Mouse (Mus musculus): ENCODE results near the gene Bst1. TPM values are rescaled to one million over a fixed set of nuclear protein-coding genes. Genes with fewer than 3 reads are reported as not detected.

The Bst1 gene
- polyA plus RNA-seq, 1 experiment from 2014 or later: not detected

DNA sequence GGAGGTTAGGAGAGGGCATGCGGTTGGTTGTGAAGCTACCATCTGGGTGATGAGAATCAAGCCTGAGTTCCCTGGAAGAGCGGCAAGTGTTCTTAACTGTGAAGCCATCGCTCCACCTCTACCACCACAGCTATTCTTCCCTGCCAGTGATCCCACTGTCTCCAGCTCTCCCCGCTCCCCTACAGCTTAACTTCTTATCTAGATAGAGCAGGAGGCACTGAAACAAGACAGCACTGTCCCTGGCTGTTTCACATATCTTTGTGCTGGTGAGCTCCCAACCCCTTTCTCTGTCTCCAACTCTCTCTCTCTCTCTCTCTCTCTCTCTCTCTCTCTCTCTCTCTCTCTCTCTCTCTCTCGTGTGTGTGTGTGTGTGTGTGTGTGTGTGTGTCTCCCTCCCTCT lies 26.3 kb upstream of the Bst1 start:
- WGBS: 91% methylated on average over 4 of the region's 5 CpGs
- no peaks in the 10 kb centered on the region for H3K4me1 ChIP-seq (replicated peaks)
- ATAC-seq: no peak
- H3K4me2 ChIP-seq (replicated peaks): no peak overlapping the region
- no peaks in the 10 kb centered on the region for H3K36me3 ChIP-seq
- no peaks in the 10 kb centered on the region for H3K27me3 ChIP-seq
- H3K9me3 ChIP-seq: no peaks in the 10 kb centered on the region
- H3K9ac ChIP-seq (replicated peaks): no peak overlapping the region
- no peak overlapping the region for H3K27ac ChIP-seq
- no peak overlapping the region for H3K4me3 ChIP-seq (replicated peaks)

DNA sequence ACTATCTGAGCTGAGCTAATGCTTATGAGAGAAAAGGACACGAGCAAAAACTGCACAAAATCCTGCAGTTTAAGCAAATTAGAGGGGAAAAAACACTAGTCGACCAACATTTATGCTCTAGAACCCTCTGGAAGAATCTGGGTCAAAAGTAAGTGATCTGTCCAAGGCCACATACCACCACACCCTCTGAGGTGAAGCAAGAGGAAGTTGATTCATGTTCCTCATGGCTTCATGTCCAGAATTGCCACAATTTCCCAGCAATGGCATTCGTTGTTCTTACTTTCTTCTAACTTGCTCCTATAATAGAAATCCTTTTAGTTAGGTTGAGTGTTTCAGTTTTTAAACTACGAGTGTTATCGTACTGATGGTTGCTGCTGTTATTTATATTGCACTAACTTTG lies 19.2 kb upstream of the Bst1 start:
- no peak overlapping the region for H3K4me2 ChIP-seq (replicated peaks)
- H3K4me3 ChIP-seq (replicated peaks): no peak overlapping the region
- no peaks in the 10 kb centered on the region for H3K36me3 ChIP-seq
- no peak overlapping the region for H3K9ac ChIP-seq (replicated peaks)
- ATAC-seq: no peak
- no peaks in the 10 kb centered on the region for H3K27me3 ChIP-seq
- no peaks in the 10 kb centered on the region for H3K4me1 ChIP-seq (replicated peaks)
- WGBS: 88% methylated on average over 5 of the region's 5 CpGs
- no peaks in the 10 kb centered on the region for H3K9me3 ChIP-seq
- H3K27ac ChIP-seq: no peak overlapping the region

DNA sequence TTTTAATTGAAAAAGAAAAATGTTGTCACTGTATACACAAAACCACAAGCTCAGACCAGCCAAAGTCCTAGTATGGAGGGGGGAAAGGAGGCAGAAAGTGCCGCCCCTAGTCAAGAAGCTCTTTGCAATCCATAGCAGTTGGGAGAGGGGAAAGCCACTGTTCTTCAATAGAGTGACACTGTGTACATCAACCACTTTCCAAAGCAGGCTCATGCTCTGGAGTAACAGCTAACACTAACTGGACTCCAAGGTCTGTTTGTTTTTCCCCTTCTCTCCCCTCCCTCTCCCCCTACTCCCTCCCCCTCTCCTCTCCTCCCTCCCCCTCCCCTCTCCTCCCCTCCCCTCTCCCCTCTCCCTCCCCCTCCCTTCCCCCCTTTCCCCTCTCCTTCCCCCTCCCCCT lies 18.0 kb upstream of the Bst1 start:
- 75% methylated on average over 1 of the region's 1 CpGs for WGBS

DNA sequence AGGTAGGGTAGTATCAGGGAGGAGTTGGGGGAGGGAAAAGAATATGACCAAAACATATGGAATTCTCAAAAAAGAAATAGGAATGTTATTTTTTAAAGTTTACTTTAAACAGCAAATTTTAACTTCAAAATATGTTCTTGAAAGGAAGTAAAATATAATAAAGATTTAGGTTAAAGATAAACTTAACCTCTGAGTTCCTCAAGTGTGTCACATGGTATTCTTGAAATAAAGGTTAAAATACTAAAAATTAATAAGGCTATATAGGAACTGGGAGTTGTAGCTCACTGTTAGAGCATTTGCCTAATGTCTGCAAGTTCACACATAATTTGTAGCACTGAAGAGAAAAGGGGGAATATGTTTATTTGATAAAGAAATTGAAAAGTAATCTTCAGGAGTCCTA lies 17.4 kb upstream of the Bst1 start:
- H3K27ac ChIP-seq: no peak overlapping the region
- H3K9ac ChIP-seq (replicated peaks): no peak overlapping the region
- H3K9me3 ChIP-seq: no peaks in the 10 kb centered on the region
- H3K36me3 ChIP-seq: no peaks in the 10 kb centered on the region
- no peaks in the 10 kb centered on the region for H3K4me1 ChIP-seq (replicated peaks)
- H3K4me3 ChIP-seq (replicated peaks): no peak overlapping the region
- no peak for ATAC-seq
- H3K27me3 ChIP-seq: no peaks in the 10 kb centered on the region
- H3K4me2 ChIP-seq (replicated peaks): no peak overlapping the region

More for the DNA sequence above, 18.0 kb upstream of the Bst1 start:
- H3K4me1 ChIP-seq (replicated peaks): no peaks in the 10 kb centered on the region
- H3K9me3 ChIP-seq: no peaks in the 10 kb centered on the region
- H3K4me2 ChIP-seq (replicated peaks): no peak overlapping the region
- no peak for ATAC-seq
- no peaks in the 10 kb centered on the region for H3K27me3 ChIP-seq
- no peaks in the 10 kb centered on the region for H3K36me3 ChIP-seq
- H3K4me3 ChIP-seq (replicated peaks): no peak overlapping the region
- H3K27ac ChIP-seq: no peak overlapping the region
- H3K9ac ChIP-seq (replicated peaks): no peak overlapping the region

DNA sequence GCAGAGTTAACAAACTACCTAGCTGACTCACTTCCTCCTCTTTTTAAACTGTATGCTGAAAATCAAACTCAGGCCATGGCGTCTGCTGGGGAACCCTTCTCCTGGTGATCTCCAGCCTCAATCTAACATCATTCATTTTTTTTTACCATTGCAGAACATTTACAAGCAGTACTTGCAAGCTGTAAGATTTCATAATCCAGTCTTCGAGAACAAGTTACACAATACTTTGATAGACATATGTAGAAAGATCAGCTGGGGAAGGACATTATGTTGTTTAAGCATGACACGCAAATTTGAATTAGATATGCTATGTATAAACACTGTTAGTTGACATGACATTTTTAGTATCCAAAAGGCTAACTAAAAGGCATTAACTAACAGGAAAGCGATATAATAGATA lies 16.9 kb upstream of the Bst1 start:
- 92% methylated on average over 4 of the region's 4 CpGs for WGBS
- no peaks in the 10 kb centered on the region for H3K4me1 ChIP-seq (replicated peaks)
- no peak overlapping the region for H3K27ac ChIP-seq
- H3K27me3 ChIP-seq: no peaks in the 10 kb centered on the region
- no peak overlapping the region for H3K9ac ChIP-seq (replicated peaks)
- no peak for ATAC-seq
- no peak overlapping the region for H3K4me3 ChIP-seq (replicated peaks)
- H3K36me3 ChIP-seq: no peaks in the 10 kb centered on the region
- no peak overlapping the region for H3K4me2 ChIP-seq (replicated peaks)
- H3K9me3 ChIP-seq: no peaks in the 10 kb centered on the region

DNA sequence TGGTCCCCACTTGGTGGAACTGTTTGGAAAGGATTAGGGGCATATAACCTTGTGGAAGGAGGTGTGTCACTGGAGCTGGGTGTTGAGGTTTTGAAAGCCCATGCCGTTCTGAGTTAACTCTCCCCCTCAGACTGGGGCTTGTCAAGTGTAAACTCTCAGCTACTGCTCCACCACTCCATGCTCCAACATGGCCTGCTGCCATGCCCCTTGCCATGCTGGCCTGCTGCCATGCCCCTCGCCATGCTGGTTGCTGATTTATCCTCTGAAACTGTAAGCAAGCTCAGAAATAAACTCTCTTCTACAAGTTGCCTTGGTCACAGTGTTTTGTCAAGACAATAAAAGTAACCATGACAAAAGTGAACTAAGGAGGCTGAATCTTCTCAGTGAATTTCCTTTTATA lies 13.3 kb upstream of the Bst1 start:
- no peak overlapping the region for H3K27ac ChIP-seq
- WGBS: 87% methylated on average over 2 of the region's 2 CpGs

DNA sequence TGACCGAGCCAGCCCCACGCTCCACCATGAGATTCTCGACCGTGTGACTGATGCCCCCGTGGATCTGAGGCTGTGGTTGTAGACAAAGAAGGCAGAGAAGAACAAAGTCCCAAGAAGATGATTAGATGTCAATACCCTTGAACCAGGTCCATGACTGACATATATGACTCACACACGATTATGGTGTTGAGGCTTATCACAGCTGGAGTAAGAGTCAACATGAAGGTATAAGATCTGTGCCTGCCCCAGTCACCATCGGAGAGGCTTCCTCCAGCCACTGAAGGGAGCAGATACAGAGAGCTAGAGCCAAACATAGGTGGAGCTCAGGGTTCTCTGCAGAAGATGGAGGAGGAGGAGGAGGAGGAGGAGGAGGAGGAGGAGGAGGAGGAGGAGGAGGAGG lies 12.3 kb upstream of the Bst1 start:
- H3K27me3 ChIP-seq: no peaks in the 10 kb centered on the region
- no peak overlapping the region for H3K4me3 ChIP-seq (replicated peaks)
- WGBS: 93% methylated on average over 7 of the region's 7 CpGs
- H3K36me3 ChIP-seq: no peaks in the 10 kb centered on the region
- no peaks in the 10 kb centered on the region for H3K9me3 ChIP-seq
- 0 out of 2 replicates have a peak, but pooled peaks cover 3% of the 10 kb centered on the region for H3K4me1 ChIP-seq (replicated peaks)
- no peak overlapping the region for H3K4me2 ChIP-seq (replicated peaks)
- ATAC-seq: no peak
- H3K27ac ChIP-seq: no peak overlapping the region
- H3K9ac ChIP-seq (replicated peaks): no peak overlapping the region

More for the DNA sequence above, 13.3 kb upstream of the Bst1 start:
- no peak for ATAC-seq
- Histone ChIP-seq H3K4me2 (replicated peaks) (no peak overlapping the region), H3K9ac (replicated peaks) (no peak overlapping the region), H3K4me3 (replicated peaks) (no peak overlapping the region), H3K27me3 (no peaks in the 10 kb centered on the region), H3K4me1 (replicated peaks) (0 out of 2 replicates have a peak, but pooled peaks cover 3% of the 10 kb centered on the region), H3K9me3 (no peaks in the 10 kb centered on the region), H3K36me3 (no peaks in the 10 kb centered on the region)

DNA sequence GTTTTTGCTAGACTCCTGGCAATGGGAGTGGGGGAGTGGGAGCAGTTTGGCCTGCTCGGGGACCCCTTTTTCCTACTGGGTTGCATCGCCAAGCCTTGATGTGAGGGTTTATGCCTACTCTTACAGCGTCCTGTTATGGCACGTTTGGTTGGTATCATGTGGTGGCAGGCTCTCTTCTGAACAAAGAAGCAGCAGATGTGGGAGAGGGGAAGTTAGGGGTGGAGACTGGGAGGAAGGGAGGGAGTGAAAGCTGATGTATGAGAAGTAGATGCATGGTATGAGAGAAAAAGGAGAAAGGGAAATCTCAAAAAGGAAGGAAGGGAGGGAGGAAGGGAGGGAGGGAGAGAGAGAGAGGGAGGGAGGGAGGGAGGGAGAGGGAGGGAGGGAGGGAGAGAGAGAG lies 11.8 kb upstream of the Bst1 start:
- Histone ChIP-seq H3K27me3 (no peaks in the 10 kb centered on the region), H3K4me3 (replicated peaks) (no peak overlapping the region), H3K4me1 (replicated peaks) (0 out of 2 replicates have a peak, but pooled peaks cover 3% of the 10 kb centered on the region), H3K9me3 (no peaks in the 10 kb centered on the region), H3K9ac (replicated peaks) (no peak overlapping the region), H3K36me3 (no peaks in the 10 kb centered on the region), H3K4me2 (replicated peaks) (no peak overlapping the region), H3K27ac (no peak overlapping the region)
- ATAC-seq: no peak
- WGBS: 75% methylated on average over 4 of the region's 4 CpGs

DNA sequence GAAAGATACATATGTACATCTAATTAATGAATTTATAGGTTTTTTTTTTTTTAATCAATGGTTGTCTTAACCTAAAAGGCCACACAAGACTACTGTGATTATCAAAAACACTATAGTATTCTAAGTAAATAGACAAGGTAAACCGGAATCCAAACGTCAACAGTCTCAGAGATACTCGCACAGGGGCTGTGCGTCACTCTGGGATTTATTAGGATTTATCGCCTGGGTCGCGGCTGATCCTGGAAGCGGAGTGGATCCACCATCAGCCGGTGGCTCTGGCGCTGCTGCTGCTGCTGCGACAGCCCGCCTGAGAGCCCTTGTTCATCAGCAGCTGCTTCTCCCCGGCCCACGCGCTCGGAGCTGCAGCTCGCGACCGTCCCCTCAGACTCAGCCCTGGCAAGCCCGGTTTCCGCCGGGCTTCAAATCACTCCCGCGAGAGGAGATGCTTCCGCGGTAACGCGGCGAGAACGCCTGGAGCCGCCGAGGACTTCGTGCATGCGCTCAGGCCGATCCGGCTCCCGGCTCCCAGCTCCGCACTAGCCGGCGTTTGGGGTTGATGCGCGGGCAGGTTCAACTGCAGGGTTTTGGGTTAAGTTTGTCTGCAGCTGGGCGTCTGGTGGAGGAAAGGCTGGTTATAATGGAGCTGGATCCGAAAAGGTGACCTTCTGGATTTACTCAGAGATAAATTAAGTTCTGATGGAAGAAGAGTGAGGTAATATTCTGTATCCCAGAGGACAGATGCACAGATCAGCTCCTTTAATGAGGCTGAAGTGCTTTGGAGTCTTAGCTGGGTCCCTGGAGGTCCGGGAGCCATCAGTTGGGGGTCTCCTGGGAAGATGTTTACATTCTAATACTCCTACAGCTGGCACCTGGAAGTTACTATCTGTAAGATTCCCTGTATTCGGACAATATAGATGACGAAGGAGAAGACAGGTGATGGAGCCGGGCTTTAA lies 10.7 kb upstream of the Bst1 start:
- no peaks in the 10 kb centered on the region for H3K9me3 ChIP-seq
- peak overlapping the region; percentile 70 for H3K9ac ChIP-seq (replicated peaks)
- peak overlapping the region; percentile 45 for H3K4me3 ChIP-seq (replicated peaks)
- 4% methylated on average over 48 of the region's 48 CpGs for WGBS
- no peaks in the 10 kb centered on the region for H3K27me3 ChIP-seq
- H3K27ac ChIP-seq: peak overlapping the region; percentile 84
- H3K4me2 ChIP-seq (replicated peaks): peak overlapping the region; percentile 67
- peak; percentile 99 for ATAC-seq
- 0 out of 2 replicates have a peak, but pooled peaks cover 3% of the 10 kb centered on the region for H3K4me1 ChIP-seq (replicated peaks)
- no peaks in the 10 kb centered on the region for H3K36me3 ChIP-seq

DNA sequence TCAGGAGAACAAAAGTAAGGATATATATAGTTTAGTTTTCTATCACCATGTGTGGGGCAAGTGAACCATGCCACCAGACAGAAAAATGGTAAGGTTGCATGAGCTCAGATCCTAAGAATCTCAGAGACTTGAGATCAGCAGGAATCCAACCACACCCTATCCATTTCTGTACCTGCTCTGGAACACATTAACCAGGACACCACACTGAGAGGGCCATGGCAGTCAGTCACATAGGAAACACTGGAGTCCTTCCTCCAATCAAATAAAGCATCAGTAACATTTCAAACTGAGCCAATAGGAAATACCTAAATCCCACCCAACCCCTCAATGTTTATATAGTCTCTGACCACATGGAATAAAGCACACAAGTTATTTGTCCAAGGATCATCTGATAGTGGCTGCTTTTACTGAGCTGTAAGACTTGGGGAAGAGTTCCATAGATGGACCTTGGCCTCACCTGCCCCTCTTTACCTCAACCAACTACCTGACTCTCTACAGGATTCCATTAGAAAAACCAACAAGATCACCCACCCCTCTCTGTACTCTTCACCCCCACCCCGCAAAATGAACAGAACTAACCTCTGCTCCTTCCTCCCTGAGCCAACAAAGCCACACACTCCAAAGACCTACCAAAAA lies 8.1 kb upstream of the Bst1 start:
- Histone ChIP-seq H3K27me3 (no peaks in the 10 kb centered on the region), H3K9ac (replicated peaks) (no peak overlapping the region), H3K36me3 (no peaks in the 10 kb centered on the region), H3K4me1 (replicated peaks) (0 out of 2 replicates have a peak, but pooled peaks cover 3% of the 10 kb centered on the region), H3K4me2 (replicated peaks) (no peak overlapping the region), H3K9me3 (no peaks in the 10 kb centered on the region), H3K27ac (no peak overlapping the region), H3K4me3 (replicated peaks) (no peak overlapping the region)
- no peak for ATAC-seq
- 91% methylated on average over 1 of the region's 1 CpGs for WGBS

DNA sequence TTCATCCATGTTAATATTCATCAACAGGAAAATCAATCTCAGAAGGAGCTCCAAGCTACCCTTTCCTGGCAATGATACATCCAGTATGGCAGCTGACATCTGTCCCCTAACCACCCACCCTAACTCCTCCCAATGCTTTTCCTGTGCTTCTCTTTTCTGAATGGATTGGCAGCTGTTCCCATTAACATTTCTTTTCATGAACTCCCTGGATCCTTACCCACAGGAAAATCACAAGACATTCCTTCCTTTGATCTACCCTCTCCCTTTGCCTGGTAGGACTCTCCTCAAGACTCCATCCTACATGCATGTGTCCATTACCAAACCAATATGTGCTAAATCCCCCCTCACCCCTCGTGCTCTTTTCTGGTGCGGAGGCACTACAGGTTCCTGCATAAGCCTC lies 4.1 kb upstream of the Bst1 start:
- Histone ChIP-seq H3K9me3 (no peaks in the 10 kb centered on the region), H3K36me3 (no peaks in the 10 kb centered on the region), H3K27me3 (no peaks in the 10 kb centered on the region), H3K27ac (no peak overlapping the region), H3K4me2 (replicated peaks) (no peak overlapping the region), H3K4me1 (replicated peaks) (no peaks in the 10 kb centered on the region), H3K4me3 (replicated peaks) (no peak overlapping the region), H3K9ac (replicated peaks) (no peak overlapping the region)
- 79% methylated on average over 2 of the region's 2 CpGs for WGBS
- no peak for ATAC-seq

DNA sequence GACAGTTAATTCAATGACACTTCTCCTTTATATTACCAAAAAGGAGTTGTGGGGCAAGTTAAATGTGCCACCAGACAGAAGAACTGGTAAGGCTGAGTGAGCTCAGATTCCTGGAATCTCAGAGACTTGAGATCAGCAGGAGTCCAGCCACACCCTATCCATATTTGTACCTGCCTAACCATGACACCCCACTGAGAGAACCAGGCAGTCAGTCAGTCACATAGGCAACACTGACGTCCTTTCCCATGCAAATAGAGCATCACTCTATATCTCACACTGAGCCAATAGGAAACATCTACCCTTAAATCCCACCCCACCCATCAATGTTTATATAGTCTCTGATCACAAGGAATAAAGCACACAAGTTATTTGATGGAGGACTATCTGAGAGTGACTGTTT lies 2.9 kb upstream of the Bst1 start:
- Histone ChIP-seq H3K36me3 (no peaks in the 10 kb centered on the region), H3K4me2 (replicated peaks) (no peak overlapping the region), H3K4me3 (replicated peaks) (no peak overlapping the region), H3K27me3 (no peaks in the 10 kb centered on the region), H3K9me3 (no peaks in the 10 kb centered on the region), H3K4me1 (replicated peaks) (no peaks in the 10 kb centered on the region), H3K9ac (replicated peaks) (no peak overlapping the region), H3K27ac (no peak overlapping the region)
- no peak for ATAC-seq
- WGBS: 61% methylated on average over 1 of the region's 1 CpGs

Data from midbrain, embryonic 13.5 days (tissue).